Mouse (Mus musculus) limb, embryonic 13.5 days (tissue): ENCODE results near the gene Pdlim5. TPM values are rescaled to one million over a fixed set of nuclear protein-coding genes. Genes with fewer than 3 reads are reported as not detected.
A peak's percentile ranks its signal among the peaks of the same experiment; 100 is the strongest.

Experiments used
- ATAC-seq: fragments of 200-750 bp; cut with Nextera tagmentation; 2 replicates; pipeline ENCODE4 v1.8.0; 2017; ENCODE audit warnings: low read depth, moderate number of reproducible peaks, moderate TSS enrichment; ENCODE audit not compliant: low FRiP score
- H3K27ac ChIP-seq: fragments of 300-500 bp; sonication (generic); 2 replicates; pipeline ENCODE4 v1.5.1; 2015; ENCODE audit warnings: inconsistent platforms, mild to moderate bottlenecking, moderate library complexity
- H3K27me3 ChIP-seq: fragments of 300-500 bp; sonication (generic); 2 replicates; pipeline ENCODE4 v1.6.1; 2015; ENCODE audit warnings: mild to moderate bottlenecking, inconsistent platforms
- H3K36me3 ChIP-seq: fragments of 300-500 bp; sonication (generic); 2 replicates; pipeline ENCODE4 v1.6.1; 2015; ENCODE audit warnings: inconsistent platforms, mild to moderate bottlenecking, moderate library complexity
- H3K4me1 ChIP-seq: fragments of 300-500 bp; sonication (generic); 2 replicates; pipeline ENCODE4 v1.6.1; 2015; ENCODE audit warnings: inconsistent platforms
- H3K4me2 ChIP-seq: fragments of 300-500 bp; sonication (generic); replicated peaks from 2 replicates; pipeline ENCODE4 v1.6.1; 2015; ENCODE audit warnings: inconsistent platforms, mild to moderate bottlenecking, moderate library complexity
- H3K4me3 ChIP-seq: fragments of 300-500 bp; sonication (generic); 2 replicates; pipeline ENCODE4 v1.5.1; 2015; ENCODE audit warnings: moderate library complexity, mild to moderate bottlenecking, inconsistent platforms
- H3K9ac ChIP-seq: fragments of 300-500 bp; sonication (generic); 2 replicates; pipeline ENCODE4 v1.6.1; 2015; ENCODE audit warnings: mild to moderate bottlenecking, inconsistent platforms
- H3K9me3 ChIP-seq: fragments of 300-500 bp; sonication (generic); 2 replicates; pipeline ENCODE4 v1.6.1; 2016; ENCODE audit warnings: inconsistent platforms
- WGBS: fragments of 180-500 bp; shearing (Covaris S2); methylation state at CpG from one replicate; pipeline ENCODE4 v1.1.7; 2015; 5-methylcytosine and 5-hydroxymethylcytosine counted together
- polyA plus RNA-seq: library from polyadenylated mRNA; unstranded; fragments of >200 nt; fragmentation: Nextera tagmentation; extraction: Ambion mirVana; gene quantifications from 2 replicates; pipeline ENCODE4 v1.2.1, GENCODE M21; 2015

Pdlim5 gene
- polyA plus RNA-seq, 1 experiment from 2014 or later: 21.0 TPM

DNA sequence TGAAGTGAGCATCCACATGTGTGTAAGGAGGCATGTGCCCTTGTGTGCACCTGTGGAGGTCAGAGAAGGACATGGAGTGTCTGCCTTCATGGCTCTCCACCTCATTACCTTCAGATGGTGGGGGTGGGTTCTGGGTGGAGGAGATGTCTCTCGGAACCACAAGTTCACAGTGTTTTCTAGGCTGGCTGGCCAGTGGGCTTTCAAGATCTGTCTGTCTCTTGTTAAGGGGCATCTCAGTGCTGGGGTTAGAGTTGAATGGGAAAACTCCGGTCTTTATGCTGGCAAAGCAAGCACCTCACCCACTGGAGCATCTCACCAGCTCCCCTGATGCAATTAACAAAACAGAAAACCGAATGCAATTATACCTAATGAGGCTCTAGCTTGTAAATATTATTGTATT lies 36.0 kb upstream of the Pdlim5 start:
- no peak overlapping the region for H3K4me3 ChIP-seq
- no peaks in the 10 kb centered on the region for H3K36me3 ChIP-seq
- no peak overlapping the region for H3K9ac ChIP-seq
- H3K27ac ChIP-seq: no peak overlapping the region
- H3K4me1 ChIP-seq: no peaks in the 10 kb centered on the region
- peaks cover 23% of the 10 kb centered on the region for H3K27me3 ChIP-seq
- no peak overlapping the region for H3K4me2 ChIP-seq
- no peaks in the 10 kb centered on the region for H3K9me3 ChIP-seq
- no peak for ATAC-seq
- 69% methylated on average over 3 of the region's 3 CpGs for WGBS

DNA sequence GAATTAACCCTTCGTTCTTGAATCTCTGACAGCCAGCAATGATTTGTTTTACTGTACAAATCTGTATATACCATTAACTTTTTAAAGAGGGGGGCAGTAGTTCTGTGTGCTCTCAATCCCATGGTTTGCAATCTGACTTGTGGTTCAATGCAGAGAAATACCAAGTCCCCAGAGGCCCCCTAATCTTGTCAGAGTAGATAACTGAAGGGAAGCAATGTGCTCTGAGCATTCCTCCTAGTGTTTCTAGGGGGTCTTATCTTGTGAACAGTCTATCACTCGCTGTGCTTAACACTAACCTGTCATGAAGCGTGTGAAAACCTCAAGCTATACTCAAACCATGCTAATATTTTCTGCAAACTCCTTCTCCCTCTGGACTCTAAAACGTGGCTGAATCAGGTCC lies 34.6 kb upstream of the Pdlim5 start:
- no peak for ATAC-seq
- H3K9me3 ChIP-seq: no peaks in the 10 kb centered on the region

DNA sequence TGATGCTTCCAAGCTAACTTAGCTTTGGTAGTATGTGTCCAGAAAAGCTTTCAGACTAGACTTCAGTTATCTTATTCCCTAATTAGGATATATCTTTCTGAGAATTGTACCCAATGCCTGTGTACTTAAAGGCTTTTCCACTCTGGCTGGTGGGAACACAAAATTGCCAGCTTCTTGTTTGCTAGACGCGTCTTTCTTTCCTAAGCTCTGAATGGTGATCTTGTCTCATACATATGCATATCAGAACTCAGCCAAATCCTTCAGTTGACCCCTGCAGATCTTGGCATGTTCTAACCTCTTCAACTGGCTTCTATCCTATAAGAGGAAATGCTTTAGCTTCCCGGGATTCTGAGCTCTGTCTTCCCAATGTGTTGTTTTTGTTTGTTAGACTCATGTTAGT lies 31.3 kb upstream of the Pdlim5 start:
- no peak for ATAC-seq
- 77% methylated on average over 3 of the region's 3 CpGs for WGBS
- Histone ChIP-seq H3K4me1 (no peaks in the 10 kb centered on the region), H3K27me3 (peaks cover 4% of the 10 kb centered on the region; the same call in 1 of the 2 replicates), H3K9ac (no peak overlapping the region), H3K4me2 (no peak overlapping the region), H3K27ac (no peak overlapping the region), H3K4me3 (no peak overlapping the region), H3K9me3 (no peaks in the 10 kb centered on the region), H3K36me3 (no peaks in the 10 kb centered on the region)

More for the DNA sequence above, 34.6 kb upstream of the Pdlim5 start:
- no peak overlapping the region for H3K27ac ChIP-seq
- H3K9ac ChIP-seq: no peak overlapping the region
- 79% methylated on average over 4 of the region's 4 CpGs for WGBS
- H3K4me1 ChIP-seq: no peaks in the 10 kb centered on the region
- H3K36me3 ChIP-seq: no peaks in the 10 kb centered on the region
- H3K4me3 ChIP-seq: no peak overlapping the region
- no peak overlapping the region for H3K4me2 ChIP-seq
- H3K27me3 ChIP-seq: peaks cover 15% of the 10 kb centered on the region

DNA sequence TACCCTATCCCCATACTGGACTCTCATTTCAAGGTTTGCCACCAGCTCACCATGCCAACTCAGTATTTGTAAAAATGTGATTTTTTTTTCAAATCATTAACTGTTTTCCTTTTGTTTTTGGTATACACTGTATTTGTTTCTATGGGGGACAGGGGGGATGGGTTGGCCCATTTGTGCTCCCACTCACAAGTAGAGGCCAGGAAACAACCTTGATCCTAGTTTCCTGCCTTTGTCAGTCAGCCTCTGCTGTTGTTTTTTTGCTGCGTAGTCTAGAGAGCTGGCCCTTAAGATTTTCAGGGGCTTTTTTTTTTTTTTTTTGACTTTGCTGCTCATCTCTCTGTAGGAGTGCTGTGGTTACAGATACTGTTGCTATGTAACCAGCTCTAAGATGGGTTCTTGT lies 28.6 kb upstream of the Pdlim5 start:
- 75% methylated on average over 1 of the region's 1 CpGs for WGBS
- Histone ChIP-seq H3K27me3 (no peaks in the 10 kb centered on the region), H3K4me3 (no peak overlapping the region), H3K9me3 (no peaks in the 10 kb centered on the region), H3K27ac (no peak overlapping the region), H3K4me1 (no peaks in the 10 kb centered on the region), H3K4me2 (no peak overlapping the region), H3K36me3 (no peaks in the 10 kb centered on the region), H3K9ac (no peak overlapping the region)
- no peak for ATAC-seq

DNA sequence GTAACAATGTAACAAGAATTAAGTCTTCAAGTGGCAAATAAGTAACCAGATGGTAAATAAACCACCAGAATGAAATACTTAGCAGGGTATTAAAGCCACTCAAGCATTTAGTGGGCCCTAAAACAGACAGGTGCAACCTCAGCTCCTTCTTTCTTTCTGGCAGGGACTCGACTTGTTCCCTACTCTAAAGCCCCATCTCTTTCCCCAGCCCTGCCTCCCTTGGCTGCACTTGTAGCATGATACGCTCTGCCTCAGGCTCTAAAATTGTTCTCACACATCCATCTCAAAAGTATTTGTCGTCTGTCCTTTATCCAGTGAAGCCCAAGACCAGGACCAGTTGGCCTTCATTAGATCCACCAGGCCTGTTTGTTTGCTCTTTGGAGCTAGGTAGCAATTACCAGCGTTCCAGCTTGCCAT lies 28.0 kb upstream of the Pdlim5 start:
- 59% methylated on average over 4 of the region's 4 CpGs for WGBS

DNA sequence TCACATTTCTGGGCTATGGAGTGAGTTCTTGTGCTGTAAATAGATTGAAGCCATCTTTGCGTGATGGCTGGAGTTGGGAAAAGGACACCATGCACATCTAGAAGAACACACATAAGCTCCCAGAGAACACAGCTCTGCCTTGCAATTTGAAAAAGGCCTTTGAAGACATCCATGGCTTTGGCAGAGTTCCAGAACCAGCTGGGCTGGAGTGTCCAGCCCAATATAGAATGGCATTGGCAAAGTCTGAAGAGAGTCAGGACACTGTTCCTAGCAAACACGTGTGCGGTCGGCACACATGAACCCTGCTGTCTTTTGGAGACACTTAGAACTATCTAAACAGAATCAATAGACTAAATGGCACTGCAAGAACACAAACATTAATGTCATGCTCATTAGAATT lies 26.7 kb upstream of the Pdlim5 start:
- ATAC-seq: no peak
- no peaks in the 10 kb centered on the region for H3K36me3 ChIP-seq
- no peak overlapping the region for H3K27ac ChIP-seq
- no peaks in the 10 kb centered on the region for H3K9me3 ChIP-seq
- 88% methylated on average over 4 of the region's 4 CpGs for WGBS
- no peak overlapping the region for H3K4me3 ChIP-seq
- no peak overlapping the region for H3K4me2 ChIP-seq
- no peaks in the 10 kb centered on the region for H3K4me1 ChIP-seq
- no peaks in the 10 kb centered on the region for H3K27me3 ChIP-seq
- no peak overlapping the region for H3K9ac ChIP-seq

More for the DNA sequence above, 28.0 kb upstream of the Pdlim5 start:
- no peaks in the 10 kb centered on the region for H3K4me1 ChIP-seq
- no peak overlapping the region for H3K9ac ChIP-seq
- ATAC-seq: no peak
- H3K4me2 ChIP-seq: no peak overlapping the region
- no peak overlapping the region for H3K27ac ChIP-seq
- H3K4me3 ChIP-seq: no peak overlapping the region
- H3K36me3 ChIP-seq: no peaks in the 10 kb centered on the region
- H3K27me3 ChIP-seq: no peaks in the 10 kb centered on the region
- no peaks in the 10 kb centered on the region for H3K9me3 ChIP-seq

DNA sequence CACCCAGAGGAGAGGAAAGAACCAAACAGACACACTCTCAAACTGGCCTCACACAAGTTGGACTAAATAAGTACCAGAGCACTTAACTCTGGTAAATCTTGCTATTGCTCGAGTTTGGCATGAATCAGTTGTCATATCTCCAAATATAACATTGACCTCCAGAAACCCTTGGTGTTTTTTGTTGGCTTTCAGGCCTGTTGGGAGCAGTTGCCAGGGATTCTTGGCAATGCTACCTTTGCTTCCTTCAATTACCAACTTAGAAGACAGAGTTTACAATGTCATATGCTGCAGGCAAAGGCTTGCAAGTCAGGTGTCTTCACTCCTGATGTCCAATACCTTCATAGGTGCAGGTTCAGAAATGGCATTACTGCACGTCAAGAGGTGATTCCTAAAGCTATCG lies 26.0 kb upstream of the Pdlim5 start:
- WGBS: 91% methylated on average over 3 of the region's 3 CpGs

DNA sequence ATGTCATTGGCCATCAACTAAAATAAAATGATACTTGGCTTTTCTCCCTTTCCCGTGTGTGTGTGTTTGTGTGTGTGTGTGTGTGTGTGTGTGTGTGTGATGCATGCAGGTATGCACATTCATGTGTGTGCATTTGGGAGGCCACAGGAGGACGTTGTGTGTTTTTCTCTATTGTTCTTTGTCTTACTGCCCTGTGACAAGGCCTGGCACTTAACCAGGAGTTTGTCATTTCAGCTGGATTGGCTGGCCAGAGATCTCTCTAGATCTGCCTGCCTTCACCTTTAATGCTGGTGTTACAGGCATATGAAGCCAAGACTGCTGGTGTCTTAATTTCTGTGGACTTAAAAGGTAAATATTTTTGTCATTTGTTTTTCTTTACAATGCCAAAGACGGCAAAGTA lies 22.5 kb upstream of the Pdlim5 start:
- Histone ChIP-seq H3K4me1 (no peaks in the 10 kb centered on the region), H3K9me3 (no peaks in the 10 kb centered on the region), H3K9ac (no peak overlapping the region), H3K27me3 (no peaks in the 10 kb centered on the region), H3K36me3 (no peaks in the 10 kb centered on the region), H3K4me2 (no peak overlapping the region), H3K27ac (no peak overlapping the region), H3K4me3 (no peak overlapping the region)
- 72% methylated on average over 3 of the region's 3 CpGs for WGBS
- ATAC-seq: no peak

More for the DNA sequence above, 26.0 kb upstream of the Pdlim5 start:
- Histone ChIP-seq H3K4me1 (no peaks in the 10 kb centered on the region), H3K27me3 (no peaks in the 10 kb centered on the region), H3K36me3 (no peaks in the 10 kb centered on the region), H3K9me3 (no peaks in the 10 kb centered on the region), H3K4me3 (no peak overlapping the region), H3K27ac (no peak overlapping the region), H3K9ac (no peak overlapping the region), H3K4me2 (no peak overlapping the region)
- ATAC-seq: no peak

DNA sequence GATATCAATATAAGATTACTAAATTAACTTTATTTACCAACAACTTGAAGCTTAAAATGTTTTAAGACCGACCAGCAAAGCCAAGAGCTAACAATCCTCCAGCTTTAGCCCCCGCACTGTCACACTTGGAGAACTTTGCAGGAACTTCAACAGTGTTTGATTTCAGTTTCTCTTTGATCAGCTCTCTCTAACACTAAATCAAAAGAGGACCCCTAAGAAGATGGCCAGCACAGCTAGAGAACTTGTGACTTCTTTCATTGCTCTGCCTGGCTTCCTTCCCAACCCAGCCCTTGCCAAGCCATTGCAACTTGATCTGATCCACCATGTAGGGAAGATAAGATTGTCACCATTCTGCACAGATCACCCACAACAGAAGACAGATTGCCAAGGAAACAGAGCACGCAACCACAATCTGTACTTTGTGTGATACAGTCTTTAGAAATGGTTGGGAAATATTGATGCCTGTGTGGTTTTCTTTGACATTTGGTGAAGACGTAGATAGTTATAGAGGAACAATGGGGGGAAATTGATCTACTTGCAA lies 17.9 kb upstream of the Pdlim5 start:
- H3K9me3 ChIP-seq: no peaks in the 10 kb centered on the region
- no peak overlapping the region for H3K27ac ChIP-seq
- H3K9ac ChIP-seq: no peak overlapping the region
- H3K27me3 ChIP-seq: no peaks in the 10 kb centered on the region
- H3K4me2 ChIP-seq: no peak overlapping the region
- no peaks in the 10 kb centered on the region for H3K36me3 ChIP-seq
- no peak overlapping the region for H3K4me3 ChIP-seq
- no peaks in the 10 kb centered on the region for H3K4me1 ChIP-seq
- no peak for ATAC-seq
- 82% methylated on average over 4 of the region's 4 CpGs for WGBS

DNA sequence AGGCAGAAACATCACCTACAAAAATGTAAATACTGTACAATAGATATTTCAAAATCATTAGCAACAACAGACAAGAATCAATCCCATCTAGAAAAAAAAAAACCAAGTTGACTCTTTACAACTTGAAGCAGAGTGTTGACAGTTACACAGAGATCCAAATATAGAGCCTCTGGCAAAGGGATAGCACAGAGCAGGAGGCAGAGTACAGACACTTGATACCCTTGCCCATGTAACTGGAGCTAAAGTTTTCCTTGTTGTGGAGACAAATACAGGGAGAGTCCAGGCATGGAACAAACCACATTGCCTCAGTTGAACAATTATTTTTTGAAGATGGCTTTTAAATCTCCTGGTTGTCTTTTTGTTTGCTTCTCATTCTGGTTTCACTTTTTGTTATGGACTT lies 15.4 kb upstream of the Pdlim5 start:
- H3K9ac ChIP-seq: no peak overlapping the region
- no peaks in the 10 kb centered on the region for H3K9me3 ChIP-seq
- ATAC-seq: no peak
- H3K4me3 ChIP-seq: no peak overlapping the region
- H3K27ac ChIP-seq: no peak overlapping the region
- no peak overlapping the region for H3K4me2 ChIP-seq
- H3K27me3 ChIP-seq: no peaks in the 10 kb centered on the region
- H3K36me3 ChIP-seq: no peaks in the 10 kb centered on the region
- no peaks in the 10 kb centered on the region for H3K4me1 ChIP-seq

DNA sequence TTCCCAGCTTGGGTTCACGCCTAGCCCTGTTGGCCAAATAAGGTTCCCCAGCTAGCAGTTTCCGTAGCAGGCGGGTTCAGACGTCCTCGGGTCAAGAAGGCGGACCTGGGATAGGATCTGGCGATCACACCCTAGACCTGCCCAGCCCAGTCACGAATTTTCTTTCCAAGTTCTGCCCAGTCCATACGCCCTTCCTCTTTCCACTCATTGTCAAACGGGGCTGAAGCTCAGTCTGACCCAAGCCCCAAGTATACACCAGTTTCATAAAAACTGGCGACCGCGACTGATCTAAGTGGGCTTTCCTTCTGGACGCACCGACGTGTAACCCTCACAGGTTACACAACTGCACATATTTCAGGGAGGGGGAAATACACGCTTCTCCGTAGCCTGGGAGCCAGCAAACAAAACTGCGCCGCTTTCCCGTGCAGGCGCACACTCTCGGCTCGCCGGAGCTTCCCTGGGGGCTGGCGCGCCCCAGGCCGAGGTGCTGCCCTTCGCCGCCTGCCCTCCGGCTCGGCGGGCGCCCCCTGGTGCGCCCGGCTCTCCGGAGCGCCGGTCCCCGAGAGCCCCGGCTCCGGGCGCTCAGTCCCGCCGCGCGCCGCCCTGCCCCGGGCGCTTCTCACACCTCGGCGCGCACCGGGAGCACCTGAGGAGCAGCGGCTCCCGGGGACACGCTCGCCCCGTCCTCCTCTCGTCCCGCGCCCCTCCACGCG lies 544 bp downstream of the Pdlim5 start:
- Histone ChIP-seq H3K9me3 (no peaks in the 10 kb centered on the region), H3K4me2 (peak overlapping the region; percentile 89), H3K4me3 (peak overlapping the region; percentile 78), H3K9ac (peak overlapping the region; percentile 75), H3K4me1 (peaks cover 14% of the 10 kb centered on the region), H3K27me3 (peaks cover 20% of the 10 kb centered on the region), H3K36me3 (no peaks in the 10 kb centered on the region), H3K27ac (no peak overlapping the region)
- WGBS: under 1% methylated on average over 42 of the region's 64 CpGs
- ATAC-seq: peak; percentile 79

DNA sequence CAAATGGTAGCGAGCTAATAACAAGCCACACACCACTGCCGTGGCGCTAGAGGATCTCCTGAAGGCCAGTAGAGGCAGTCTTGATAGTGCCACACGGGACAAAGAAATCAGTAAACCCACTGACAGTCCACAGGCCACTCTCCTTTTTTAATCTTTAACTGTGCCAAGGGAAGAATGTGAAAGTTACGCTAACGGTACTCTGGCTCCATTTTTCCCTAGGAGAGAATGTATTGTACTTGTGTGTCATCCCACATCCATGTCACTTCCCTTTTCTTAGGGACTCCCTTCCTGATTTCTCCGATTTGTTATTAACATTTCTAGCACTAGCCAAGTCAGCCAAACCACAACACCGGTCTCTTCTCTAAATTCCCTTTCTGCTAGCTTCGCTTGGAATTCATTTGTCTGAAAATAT lies 1.5 kb downstream of the Pdlim5 start:
- H3K9me3 ChIP-seq: no peaks in the 10 kb centered on the region
- H3K36me3 ChIP-seq: no peaks in the 10 kb centered on the region
- H3K4me2 ChIP-seq: peak overlapping the region; percentile 89
- H3K9ac ChIP-seq: peak overlapping the region; percentile 75; the same call in 1 of the 2 replicates
- peaks cover 20% of the 10 kb centered on the region for H3K27me3 ChIP-seq
- no peak overlapping the region for H3K27ac ChIP-seq
- peak overlapping the region; percentile 78 for H3K4me3 ChIP-seq
- WGBS: 33% methylated on average over 9 of the region's 9 CpGs
- no peak for ATAC-seq
- H3K4me1 ChIP-seq: peaks cover 19% of the 10 kb centered on the region

DNA sequence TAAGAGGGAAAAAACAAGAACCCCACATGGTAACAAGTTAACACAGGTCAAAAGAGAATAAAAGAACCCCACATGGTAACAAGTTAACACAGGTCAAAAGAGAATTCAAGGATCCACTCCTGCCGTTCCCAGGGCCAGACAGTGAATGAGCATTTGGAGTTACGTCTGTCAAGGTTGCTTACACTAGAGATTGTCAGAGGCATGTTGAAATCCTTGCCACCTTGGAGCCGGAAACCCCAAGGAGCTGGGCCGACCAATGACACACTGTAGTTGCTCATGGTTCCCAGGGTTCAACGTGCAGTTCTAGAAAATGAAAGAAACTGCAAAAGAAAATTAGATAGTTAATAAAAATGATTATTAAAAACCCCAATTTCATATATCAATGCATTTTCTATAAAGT lies 4.0 kb downstream of the Pdlim5 start:
- Histone ChIP-seq H3K27ac (no peak overlapping the region), H3K27me3 (peaks cover 20% of the 10 kb centered on the region), H3K4me2 (no peak overlapping the region), H3K4me1 (peaks cover 26% of the 10 kb centered on the region), H3K4me3 (no peak overlapping the region), H3K9me3 (no peaks in the 10 kb centered on the region), H3K9ac (no peak overlapping the region), H3K36me3 (no peaks in the 10 kb centered on the region)
- WGBS: 83% methylated on average over 5 of the region's 5 CpGs
- ATAC-seq: no peak
